Mouse (Mus musculus): ENCODE data around the gene Aldh3b2. TPM values are rescaled to one million over a fixed set of nuclear protein-coding genes. Genes with fewer than 3 reads are reported as not detected.

The Aldh3b2 gene
- polyA plus RNA-seq, 1 experiment from 2014 or later, result 0.05 TPM

DNA sequence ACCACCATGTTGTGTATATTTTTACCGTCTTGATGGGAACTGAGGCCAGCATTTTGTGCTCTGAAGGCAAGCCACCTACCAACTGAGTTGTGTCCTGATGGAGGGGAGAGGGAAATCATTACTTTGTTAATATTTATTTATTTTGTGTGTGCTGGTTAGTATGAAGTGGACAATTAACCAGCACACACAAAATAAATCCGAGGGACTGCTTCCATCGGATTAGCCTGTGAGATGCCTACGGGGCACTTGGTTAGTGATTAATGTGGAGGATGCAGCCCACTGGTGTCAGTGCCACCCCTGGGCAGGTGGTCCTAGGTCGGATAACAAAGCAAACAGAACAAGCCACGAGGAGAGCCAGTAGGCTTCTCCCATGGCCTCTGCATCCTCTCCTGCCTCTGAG is 22.8 kb downstream of the Aldh3b2 start:
- POLR2A ChIA-PET, result no interaction called here
- DNase-seq (ENCODE audit: low read depth, low spot score), result no peak

DNA sequence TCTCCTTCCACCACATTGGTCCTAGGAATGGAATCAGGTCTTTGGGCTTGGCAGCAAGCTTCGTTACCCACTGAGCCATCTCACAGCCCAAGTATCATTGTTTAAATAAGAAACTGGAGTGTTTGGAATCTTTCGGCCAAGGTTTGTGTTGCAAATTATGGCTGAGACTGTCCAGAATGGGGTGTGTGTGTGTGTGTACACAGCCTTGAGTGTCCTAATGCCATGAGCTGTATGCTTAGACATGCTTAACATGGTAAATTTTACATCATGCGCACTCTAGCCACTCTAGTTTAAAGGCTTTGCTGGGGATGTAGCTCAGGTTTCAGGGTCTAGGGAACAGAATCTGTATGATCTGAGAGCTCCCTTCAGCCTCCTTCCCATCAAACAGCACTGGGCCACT is 23.4 kb downstream of the Aldh3b2 start:
- ChIA-PET POLR2A (interaction anchor here (1.6 kb wide), 1 partner anchor 16 kb away, joined by 5 read pairs; no protein-coding TSS in a partner anchor), CTCF (interaction anchor here (1.1 to 1.6 kb wide), 5 partner anchors 11 to 35 kb away, joined by 3 to 5 read pairs (median 4); partner anchors contain the start of gene Ndufv1)
- ATAC-seq (no peak), DNase-seq (ENCODE audit: low read depth, low spot score) (no peak)
- no peak for TF ChIP-seq CTCF (IDR thresholded peaks at IDR 0.05)
- in situ Hi-C loops (cut with MboI; ENCODE audit: low pct_unique_long_range_greater_than_20kb), result no loop called here
- peaks cover 21% of the 10 kb centered on the region for H3K27me3 ChIP-seq

More for the DNA sequence above, 22.8 kb downstream of the Aldh3b2 start:
- CTCF ChIA-PET, result interaction anchor here (1.1 to 1.6 kb wide), 5 partner anchors 10 to 35 kb away, joined by 3 to 5 read pairs (median 4); partner anchors contain the start of gene Ndufv1
- no peak for ATAC-seq
- in situ Hi-C loops (cut with MboI; ENCODE audit: low pct_unique_long_range_greater_than_20kb), result no loop called here
- peaks cover 21% of the 10 kb centered on the region for H3K27me3 ChIP-seq
- no peak for TF ChIP-seq CTCF (IDR thresholded peaks at IDR 0.05)

DNA sequence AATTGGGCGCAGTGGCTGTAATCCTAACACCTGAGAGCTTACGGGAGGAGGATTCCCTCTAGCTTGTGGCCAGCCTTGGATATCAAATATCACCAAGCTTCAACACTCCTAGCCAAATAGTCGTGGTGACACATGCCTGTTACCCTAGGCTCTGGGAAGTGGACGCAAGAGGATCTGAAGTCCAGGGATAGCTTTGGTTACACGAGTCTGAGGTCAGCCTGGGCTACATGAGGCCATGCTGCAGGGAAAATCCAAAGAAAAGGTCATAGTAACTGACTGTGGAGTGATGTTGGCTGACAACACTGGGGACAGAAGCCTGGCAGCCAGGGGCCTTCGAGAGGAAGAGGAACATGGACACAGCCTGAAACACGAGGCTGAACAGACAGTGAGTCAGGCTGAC is 24.0 kb downstream of the Aldh3b2 start:
- no peak for TF ChIP-seq CTCF (IDR thresholded peaks at IDR 0.05)
- in situ Hi-C loops (cut with MboI; ENCODE audit: low pct_unique_long_range_greater_than_20kb), result no loop called here
- ChIA-PET CTCF (interaction anchor here (1.1 to 1.6 kb wide), 5 partner anchors 11 to 36 kb away, joined by 3 to 5 read pairs (median 4); partner anchors contain the start of gene Ndufv1), POLR2A (interaction anchor here (1.6 kb wide), 1 partner anchor 15 kb away, joined by 5 read pairs; no protein-coding TSS in a partner anchor)
- no peak for DNase-seq (ENCODE audit: low read depth, low spot score)
- ATAC-seq, result no peak
- peaks cover 21% of the 10 kb centered on the region for H3K27me3 ChIP-seq

DNA sequence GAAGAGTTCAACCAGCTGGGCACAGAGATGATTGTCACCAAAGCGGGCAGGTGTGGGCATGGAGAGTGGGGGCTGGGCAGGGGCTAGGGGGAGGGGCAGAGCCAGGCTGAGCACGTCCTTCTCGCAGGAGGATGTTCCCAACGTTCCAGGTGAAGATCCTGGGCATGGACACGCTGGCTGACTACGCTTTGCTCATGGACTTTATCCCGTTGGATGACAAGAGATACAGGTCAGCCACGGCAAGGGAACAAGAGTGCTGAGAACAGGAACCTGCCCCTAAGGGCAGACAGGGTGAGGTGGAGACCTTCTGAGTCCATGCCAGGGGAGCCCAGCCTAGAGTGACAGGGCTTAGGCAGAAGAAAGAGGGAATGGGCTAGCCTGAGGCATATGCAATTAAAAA is 24.6 kb downstream of the Aldh3b2 start:
- H3K27me3 ChIP-seq, result peaks cover 21% of the 10 kb centered on the region
- TF ChIP-seq CTCF (IDR thresholded peaks at IDR 0.05), result no peak
- CTCF ChIA-PET, result interaction anchor here (1.3 to 4.8 kb wide), 3 partner anchors 10 to 46 kb away, joined by 3 to 33 read pairs (median 4); partner anchors contain the start of gene Acy3
- in situ Hi-C loops (cut with MboI; ENCODE audit: low pct_unique_long_range_greater_than_20kb), result no loop called here
- ATAC-seq (no peak), DNase-seq (ENCODE audit: low read depth, low spot score) (no peak)
- POLR2A ChIA-PET, result interaction anchor here (1.6 kb wide), 1 partner anchor 14 kb away, joined by 5 read pairs; no protein-coding TSS in a partner anchor

DNA sequence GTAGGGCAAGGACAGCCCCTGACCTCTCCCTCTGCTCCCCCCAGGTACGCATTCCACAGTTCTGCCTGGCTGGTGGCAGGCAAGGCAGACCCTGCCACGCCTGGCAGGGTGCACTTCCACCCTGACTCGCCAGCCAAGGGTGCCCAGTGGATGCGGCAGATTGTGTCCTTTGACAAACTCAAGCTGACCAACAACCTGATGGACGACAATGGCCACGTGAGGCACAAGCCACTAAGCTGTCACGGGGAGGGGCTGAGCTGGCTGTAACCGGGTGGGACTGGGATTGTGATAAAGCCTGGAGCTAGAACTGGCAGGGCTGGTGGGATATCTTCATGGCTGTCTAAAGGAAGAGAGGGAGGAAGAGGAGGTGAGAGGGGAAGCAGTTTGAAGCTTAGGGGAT is 25.1 kb downstream of the Aldh3b2 start:
- POLR2A ChIA-PET, result no interaction called here
- in situ Hi-C loops (cut with MboI; ENCODE audit: low pct_unique_long_range_greater_than_20kb), result no loop called here
- no peak for DNase-seq (ENCODE audit: low read depth, low spot score)
- ATAC-seq, result no peak
- CTCF ChIA-PET, result interaction anchor here (1.0 to 4.8 kb wide), 3 partner anchors 10 to 45 kb away, joined by 3 to 33 read pairs (median 4); partner anchors contain the start of gene Acy3
- no peak for TF ChIP-seq CTCF (IDR thresholded peaks at IDR 0.05)
- peaks cover 21% of the 10 kb centered on the region for H3K27me3 ChIP-seq

DNA sequence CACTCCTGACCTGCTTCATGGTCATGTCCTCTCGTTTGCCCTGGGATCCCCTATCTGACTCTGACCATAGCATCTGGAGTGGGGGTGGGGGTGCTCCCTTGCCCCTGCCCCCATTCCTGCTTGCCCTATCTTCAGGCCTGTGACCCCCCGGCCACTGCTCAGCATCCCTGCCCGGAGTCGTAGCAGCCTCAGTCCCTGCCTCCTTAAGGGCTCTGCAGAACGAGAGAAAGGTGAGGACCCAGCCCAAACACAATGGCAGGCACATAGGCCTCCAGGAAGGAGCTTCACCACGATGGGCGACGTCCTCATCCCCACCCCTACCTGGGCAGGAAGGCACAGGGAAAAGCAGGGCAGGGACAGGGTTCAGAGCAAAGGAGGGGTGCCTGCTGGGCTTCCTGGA is 26.2 kb downstream of the Aldh3b2 start:
- in situ Hi-C loops (cut with MboI; ENCODE audit: low pct_unique_long_range_greater_than_20kb), result no loop called here
- DNase-seq (ENCODE audit: low read depth, low spot score) (no peak), ATAC-seq (no peak)
- TF ChIP-seq CTCF (IDR thresholded peaks at IDR 0.05), result no peak
- POLR2A ChIA-PET, result interaction anchor here (0.9 kb wide), 1 partner anchor 10 kb away, joined by 3 read pairs; no protein-coding TSS in a partner anchor
- CTCF ChIA-PET, result interaction anchor here (1.0 to 4.8 kb wide), 4 partner anchors 11 to 44 kb away, joined by 3 to 33 read pairs (median 9); partner anchors contain the start of gene Acy3
- H3K27me3 ChIP-seq, result peaks cover 17% of the 10 kb centered on the region

DNA sequence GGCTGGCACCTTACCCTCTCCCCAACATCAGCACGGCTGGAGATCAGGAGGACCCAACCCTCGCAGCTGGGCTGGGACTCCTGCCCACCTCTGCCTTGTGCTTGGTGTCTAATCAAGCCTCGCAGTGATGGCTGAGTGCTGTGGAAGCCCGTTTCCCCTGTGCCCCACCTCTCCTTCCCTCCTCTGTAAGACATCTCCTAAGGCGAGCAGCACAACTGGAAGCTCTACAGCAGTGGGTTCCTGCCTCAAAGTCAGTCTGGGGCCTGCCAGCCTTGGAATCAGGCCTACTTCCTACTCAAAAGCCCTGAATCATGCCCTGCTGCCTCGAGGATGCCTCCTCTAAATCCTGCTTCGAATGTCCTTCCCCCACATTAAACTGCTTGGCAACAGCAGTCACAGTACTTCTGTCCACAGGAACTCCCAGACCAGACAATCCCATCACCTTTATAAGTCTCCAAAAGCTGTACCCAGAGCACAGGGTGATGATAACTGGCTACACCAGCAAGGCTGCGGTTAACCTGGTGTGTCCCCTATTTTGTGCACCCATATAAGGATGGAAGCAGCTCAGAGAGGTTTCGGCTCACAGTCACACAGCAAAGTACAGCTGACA is 27.1 kb downstream of the Aldh3b2 start:
- CTCF ChIA-PET, result interaction anchor here (0.9 to 4.8 kb wide), 10 partner anchors 12 to 52 kb away, joined by 3 to 33 read pairs (median 4); partner anchors contain the start of genes Acy3, Gstp2 and Ndufv1
- no peak for ATAC-seq
- in situ Hi-C loops (cut with MboI; ENCODE audit: low pct_unique_long_range_greater_than_20kb), result no loop called here
- TF ChIP-seq CTCF (IDR thresholded peaks at IDR 0.05), result no peak
- POLR2A ChIA-PET, result interaction anchor here (0.9 to 2.9 kb wide), 2 partner anchors 11 to 12 kb away, joined by 3 to 14 read pairs; partner anchors contain the start of gene Ndufv1
- DNase-seq (ENCODE audit: low read depth, low spot score), result no peak
- peaks cover 11% of the 10 kb centered on the region for H3K27me3 ChIP-seq

DNA sequence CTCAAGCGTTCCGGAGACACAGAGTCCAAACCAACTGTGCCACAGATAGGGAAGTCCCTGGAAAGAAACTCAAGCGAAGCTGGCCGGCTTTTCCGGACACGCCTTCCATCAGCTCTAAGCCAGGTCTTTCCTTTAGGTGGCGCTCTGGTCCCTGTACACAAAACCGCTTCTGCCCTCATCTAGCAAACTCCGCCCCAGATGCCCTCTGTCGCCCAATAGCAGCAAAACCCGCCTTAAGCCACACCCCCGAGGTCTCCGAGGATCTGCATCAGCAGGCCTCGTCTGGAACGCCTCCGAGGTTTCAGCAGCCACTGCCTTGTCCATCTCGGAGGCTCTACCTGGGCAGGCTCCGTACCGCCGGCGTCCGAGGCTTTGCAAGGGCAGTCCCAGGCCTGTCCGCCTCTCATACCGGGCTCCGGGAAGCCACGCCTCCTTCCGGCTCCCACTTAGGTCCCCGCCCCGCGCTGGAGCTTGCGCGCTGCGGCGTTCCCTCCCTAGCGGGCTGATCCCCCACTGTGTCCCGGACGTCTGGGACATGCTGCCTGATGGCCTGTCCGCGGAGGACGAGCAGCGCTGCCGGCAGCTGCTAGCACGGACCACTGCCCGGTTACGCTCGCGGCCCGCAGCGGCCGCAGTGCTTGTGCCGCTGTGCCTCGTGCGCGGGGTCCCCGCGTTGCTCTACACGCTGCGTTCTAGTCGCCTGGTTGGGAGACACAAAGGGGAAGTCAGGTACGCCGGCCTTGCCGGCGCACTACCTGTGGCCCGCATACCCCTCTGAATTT is 28.2 kb downstream of the Aldh3b2 start, which contains the start of the genes Nudt8 and Gm49405:
TSS of gene Nudt8 (plus strand) at position 462 of the 782 bp plus-strand sequence.
TSS of gene Gm49405 (plus strand) at position 508 of the 782 bp plus-strand sequence.
- peak; percentile 69 for ATAC-seq
- POLR2A ChIA-PET, result interaction anchor here (2.3 to 2.9 kb wide), 2 partner anchors 11 to 13 kb away, joined by 9 to 14 read pairs; partner anchors contain the start of genes Acy3 and Ndufv1
- peaks cover under 1% of the 10 kb centered on the region for H3K27me3 ChIP-seq

DNA sequence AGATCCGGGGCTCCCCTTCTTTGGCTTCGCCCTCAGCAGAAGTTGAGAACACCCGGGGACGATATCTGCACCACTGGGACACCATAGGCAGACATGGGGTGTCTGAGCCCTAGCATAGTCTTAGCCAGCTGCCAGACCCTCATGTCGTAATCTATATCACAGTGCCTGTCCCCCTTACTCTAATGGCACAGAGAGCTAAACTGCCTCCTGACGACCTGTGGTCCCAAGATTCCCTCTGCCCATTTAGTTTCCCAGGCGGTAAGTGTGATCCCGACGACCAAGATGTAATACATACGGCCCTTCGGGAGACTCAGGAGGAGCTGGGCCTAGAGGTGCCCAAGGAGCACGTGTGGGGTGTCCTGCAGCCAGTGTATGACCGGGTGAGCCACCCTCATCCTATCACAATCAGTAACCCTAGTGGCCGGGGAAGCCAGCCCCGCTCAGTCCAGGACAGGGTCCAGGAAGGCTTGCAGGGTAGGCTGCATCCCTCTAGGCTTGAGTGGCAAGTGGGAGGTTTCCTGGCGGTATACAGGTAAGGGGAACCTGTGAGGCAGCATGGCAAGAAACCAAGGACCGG is 28.9 kb downstream of the Aldh3b2 start:
- TF ChIP-seq CTCF (IDR thresholded peaks at IDR 0.05), result no peak
- ATAC-seq, result no peak
- in situ Hi-C loops (cut with MboI; ENCODE audit: low pct_unique_long_range_greater_than_20kb), result no loop called here
- no peak for DNase-seq (ENCODE audit: low read depth, low spot score)
- CTCF ChIA-PET, result interaction anchor here (1.1 to 4.8 kb wide), 9 partner anchors 9 to 54 kb away, joined by 3 to 33 read pairs (median 5); partner anchors contain the start of genes Acy3 and Ndufv1
- H3K27me3 ChIP-seq, result no peaks in the 10 kb centered on the region
- POLR2A ChIA-PET, result interaction anchor here (2.3 to 2.9 kb wide), 2 partner anchors 10 to 14 kb away, joined by 9 to 14 read pairs; partner anchors contain the start of genes Acy3 and Ndufv1

More for the DNA sequence above, 28.2 kb downstream of the Aldh3b2 start, which contains the start of the genes Nudt8 and Gm49405:
- no peak for TF ChIP-seq CTCF (IDR thresholded peaks at IDR 0.05)
- CTCF ChIA-PET, result interaction anchor here (0.9 to 4.8 kb wide), 12 partner anchors 10 to 53 kb away, joined by 3 to 33 read pairs (median 4); partner anchors contain the start of genes Acy3, Gstp2 and Ndufv1
- peak; percentile 89 for DNase-seq (ENCODE audit: low read depth, low spot score)
- in situ Hi-C loops (cut with MboI; ENCODE audit: low pct_unique_long_range_greater_than_20kb), result no loop called here
